Mouse (Mus musculus) brain, embryonic 14.5 days (tissue): Measurements from ENCODE around the gene Fam216a. TPM values are rescaled to one million over a fixed set of nuclear protein-coding genes. Genes with fewer than 3 reads are reported as not detected.
A peak's percentile ranks its signal among the peaks of the same experiment; 100 is the strongest.

Experiments used
- DNase-seq: peaks from one replicate; pipeline ENCODE4 v3.0.0-alpha.2; 2011; ENCODE audit warnings: low read depth
- CTCF ChIP-seq: fragments of 200-500 bp; IDR thresholded peaks from 2 replicates; pipeline ENCODE4 v1.5.1; 2012; ENCODE audit warnings: inconsistent platforms, mild to moderate bottlenecking, moderate library complexity, borderline replicate concordance; ENCODE audit not compliant: insufficient read depth, insufficient read length; ENCODE audit errors: extremely low read depth
- POLR2A ChIP-seq: fragments of 200-500 bp; IDR thresholded peaks from 2 replicates; pipeline ENCODE4 v1.6.1; 2012; ENCODE audit warnings: mild to moderate bottlenecking, inconsistent platforms, borderline replicate concordance; ENCODE audit not compliant: poor library complexity, insufficient read depth, insufficient read length, severe bottlenecking; ENCODE audit errors: extremely low read depth
- polyA plus RNA-seq: library from polyadenylated mRNA; depleted of rRNA; stranded (reverse); fragments of >200 nt; gene quantifications from 2 replicates; pipeline ENCODE4 v1.2.3, GENCODE M21; 2012; rRNA removed

Fam216a gene
- polyA plus RNA-seq, 1 experiment, result 127 TPM

GRCm38 (mm10) chr5:122318100-122318499 is 54.1 kb downstream of the Fam216a start:
- DNase-seq, result no peak
- TF ChIP-seq CTCF, result peak; percentile 28; the same call in 1 of the 2 replicates
- TF ChIP-seq POLR2A, result no peak

DNA sequence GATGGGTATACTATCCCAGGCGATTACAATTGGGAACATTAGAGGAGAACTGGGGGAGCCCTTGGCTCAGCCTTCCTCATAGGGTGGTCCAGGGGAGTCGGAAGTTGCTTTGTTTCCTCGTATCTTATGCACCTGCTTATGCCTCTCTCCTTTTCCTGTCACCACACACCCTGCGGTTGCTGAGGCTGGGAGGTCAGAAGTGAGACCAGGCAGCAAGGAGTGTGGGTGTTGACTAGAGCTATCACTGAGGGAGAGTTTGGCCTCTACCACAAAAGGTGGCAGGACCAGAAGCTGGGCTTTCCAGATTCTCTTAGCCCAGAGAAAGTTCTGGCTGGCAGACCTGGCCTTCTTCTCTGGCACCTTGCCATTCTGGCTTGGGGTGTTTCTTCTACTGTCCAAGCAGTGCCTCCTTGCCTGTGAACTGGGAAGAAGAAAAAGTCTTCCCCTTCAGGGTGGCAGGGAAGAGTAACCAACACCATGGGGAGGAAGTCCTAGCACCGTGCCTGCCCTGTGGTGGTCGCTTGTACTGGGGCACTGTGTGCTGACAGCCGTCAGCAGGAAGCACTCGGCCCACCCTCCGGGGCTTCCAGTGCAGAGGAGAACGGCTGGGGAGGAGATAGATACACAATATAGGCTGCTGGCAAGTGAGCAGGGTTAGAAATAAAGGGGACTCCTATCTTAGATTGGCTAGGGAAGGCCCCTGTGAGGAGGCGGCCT is 54.7 kb downstream of the Fam216a start:
- TF ChIP-seq CTCF, result no peak
- TF ChIP-seq POLR2A, result no peak
- DNase-seq, result no peak

- TF ChIP-seq POLR2A (no peak), CTCF (no peak)
- peak; percentile 54 for DNase-seq
Measured at GRCm38 (mm10) chr5:122314966-122315667, 57.0 kb downstream of the Fam216a start.

Other genes with a start within 250 kb of the Fam216a start
- 0.07 and 0.24 TPM in 2 replicates for gene Ccdc63, start 231.5 kb downstream of the Fam216a start, polyA plus RNA-seq
- 270 and 345 TPM in 2 replicates for gene Ppp1cc, start 214.1 kb downstream of the Fam216a start, polyA plus RNA-seq
- 2.3 and 2.4 TPM in 2 replicates for gene Hvcn1, start 165.6 kb downstream of the Fam216a start, polyA plus RNA-seq
- 40.2 and 42.3 TPM in 2 replicates for gene Tctn1, start 107.9 kb downstream of the Fam216a start, polyA plus RNA-seq
- gene Pptc7, start 88.0 kb downstream of the Fam216a start, polyA plus RNA-seq, result 11.8 and 13.4 TPM in 2 replicates
- gene Rad9b, start 18.1 kb downstream of the Fam216a start, polyA plus RNA-seq, result 21.8 and 24.6 TPM in 2 replicates
- 135 and 150 TPM in 2 replicates for gene Vps29, start 18.0 kb downstream of the Fam216a start, polyA plus RNA-seq
- gene Gpn3, start 488 bp downstream of the Fam216a start, polyA plus RNA-seq, result 40.1 and 64.1 TPM in 2 replicates
- gene Arpc3, start 19.5 kb upstream of the Fam216a start, polyA plus RNA-seq, result 265 and 282 TPM in 2 replicates
- 43.1 and 53.4 TPM in 2 replicates for gene Anapc7, start 49.3 kb upstream of the Fam216a start, polyA plus RNA-seq
- 102 and 136 TPM in 2 replicates for gene Atp2a2, start 129.9 kb upstream of the Fam216a start, polyA plus RNA-seq
- gene Ift81, start 242.2 kb upstream of the Fam216a start, polyA plus RNA-seq, result 26.1 and 26.9 TPM in 2 replicates